Mouse (Mus musculus): ENCODE results near the gene Mtif3.

- TF ChIP-seq MXI1 (IDR thresholded peaks at IDR 0.05; ENCODE audit: low read depth, low read length) (no peak), MAX (IDR thresholded peaks at IDR 0.05; ENCODE audit: low read length) (no peak), CTCF (conservative IDR thresholded peaks at IDR 0.05 in 1 of 2, IDR thresholded peaks at IDR 0.05 in 1 of 2; ENCODE audit: low read depth in 2 of 2, low read length in 2 of 2) (no peak), SMC3 (IDR thresholded peaks at IDR 0.05; ENCODE audit: low read depth, low read length) (no peak), RAD21 (IDR thresholded peaks at IDR 0.05; ENCODE audit: low read depth, low read length) (no peak)
Measured at GRCm38 (mm10) chr5:146946682-146947081, 16.9 kb downstream of the Mtif3 start.
